Mouse (Mus musculus) CH12.LX (cell line): ENCODE data around the gene Mindy4b-ps.

Experiments
- MXI1 ChIP-seq: IDR thresholded peaks from 2 replicates; pipeline ENCODE4 v1.6.1; 2011; ENCODE audit warnings: mild to moderate bottlenecking, low read depth, low read length, improper control_type of control experiment
- POLR2A ChIP-seq: IDR thresholded peaks from 2 replicates; pipeline ENCODE4 v1.6.1; 2011; ENCODE audit warnings: low read depth, mild to moderate bottlenecking, improper control_type of control experiment, low read length

- TF ChIP-seq POLR2A (no peak), MXI1 (no peak)
These were observed 37.7 kb downstream of the Mindy4b-ps start for GRCm38 (mm10) chr3:58784219-58785092.
